Mouse (Mus musculus) mouse embryonic stem cell (cell line): ENCODE data around the gene Insm1.

Experiments used
- in situ Hi-C, 2 experiments: fragments of 300-500 bp; cut with MboI; formaldehyde crosslinking; loops; 1 replicate in 1 of 2; 3 replicates in 1 of 2; pipeline ENCODE4 v1.14.3; 2019 to 2020; ENCODE audit warnings: low sequenced_read_pairs in 2 of 2, low pct_unique_long_range_greater_than_20kb in 1 of 2, mixed read lengths in 1 of 2; ENCODE audit not compliant: unreplicated experiment in 1 of 2

The Insm1 gene

DNA sequence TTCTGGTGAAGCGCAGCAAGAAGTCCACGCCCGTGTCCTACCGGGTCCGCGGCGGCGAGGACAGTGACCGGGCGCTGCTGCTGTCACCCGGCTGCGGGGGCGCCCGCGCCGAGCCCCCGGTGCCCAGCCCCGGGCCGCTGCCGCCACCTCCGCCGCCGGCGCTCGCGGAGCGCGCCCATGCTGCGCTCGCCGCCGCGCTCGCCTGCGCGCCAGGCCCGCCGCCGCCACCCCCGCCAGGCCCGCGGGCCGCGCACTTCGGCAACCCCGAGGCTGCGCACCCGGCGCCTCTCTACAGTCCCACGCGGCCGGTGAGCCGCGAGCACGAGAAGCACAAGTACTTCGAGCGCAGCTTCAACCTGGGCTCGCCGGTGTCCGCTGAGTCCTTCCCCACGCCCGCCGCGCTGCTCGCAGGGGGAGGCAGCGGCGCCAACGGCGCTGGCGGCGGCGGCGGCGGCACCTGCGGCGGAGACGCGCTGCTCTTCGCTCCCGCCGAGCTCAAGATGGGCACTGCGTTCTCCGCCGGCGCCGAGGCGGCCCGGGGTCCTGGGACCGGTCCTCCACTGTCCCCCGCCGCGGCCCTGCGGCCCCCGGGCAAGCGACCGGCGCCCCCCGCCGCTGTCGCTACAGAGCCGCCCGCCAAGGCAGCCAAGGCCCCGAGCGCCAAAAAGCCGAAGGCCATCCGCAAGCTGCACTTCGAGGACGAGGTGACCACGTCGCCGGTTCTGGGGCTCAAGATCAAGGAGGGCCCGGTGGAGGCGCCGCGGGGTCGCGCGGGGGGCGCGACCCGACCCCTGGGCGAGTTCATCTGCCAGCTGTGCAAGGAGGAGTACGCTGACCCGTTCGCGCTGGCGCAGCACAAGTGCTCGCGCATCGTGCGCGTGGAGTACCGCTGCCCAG is 806 bp downstream of the Insm1 start:
- in situ Hi-C loops = loop anchor here in 1 of 2 experiments (25.0 kb wide), 2 partner anchors 260 to 965 kb away; partner anchors contain the start of gene Nkx2-2

DNA sequence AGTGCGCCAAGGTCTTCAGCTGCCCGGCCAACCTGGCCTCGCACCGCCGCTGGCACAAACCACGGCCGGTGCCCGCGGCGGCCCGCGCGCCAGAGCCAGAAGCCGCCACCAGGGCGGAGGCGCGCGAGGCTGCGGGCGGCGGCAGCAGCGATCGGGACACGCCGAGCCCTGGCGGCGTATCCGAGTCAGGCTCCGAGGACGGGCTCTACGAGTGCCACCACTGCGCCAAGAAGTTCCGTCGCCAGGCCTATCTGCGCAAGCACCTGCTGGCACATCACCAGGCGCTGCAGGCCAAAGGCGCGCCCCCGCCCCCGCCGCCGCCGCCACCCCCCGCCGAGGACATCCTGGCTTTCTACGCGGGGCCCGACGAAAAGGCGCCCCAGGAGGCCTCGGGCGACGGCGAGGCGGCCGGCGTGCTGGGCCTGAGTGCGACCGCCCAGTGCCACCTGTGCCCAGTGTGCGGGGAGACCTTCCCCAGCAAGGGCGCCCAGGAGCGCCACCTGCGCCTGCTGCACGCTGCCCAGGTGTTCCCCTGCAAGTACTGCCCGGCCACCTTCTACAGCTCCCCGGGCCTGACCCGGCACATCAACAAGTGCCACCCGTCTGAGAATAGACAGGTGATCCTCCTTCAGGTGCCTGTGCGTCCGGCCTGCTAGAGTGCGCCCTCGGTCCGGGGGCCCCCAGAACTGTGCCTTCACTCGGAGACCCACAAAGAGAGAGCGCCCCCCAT is 1.6 kb downstream of the Insm1 start:
- in situ Hi-C loops = loop anchor here in 1 of 2 experiments (25.0 kb wide), 2 partner anchors 261 to 964 kb away; partner anchors contain the start of gene Nkx2-2

DNA sequence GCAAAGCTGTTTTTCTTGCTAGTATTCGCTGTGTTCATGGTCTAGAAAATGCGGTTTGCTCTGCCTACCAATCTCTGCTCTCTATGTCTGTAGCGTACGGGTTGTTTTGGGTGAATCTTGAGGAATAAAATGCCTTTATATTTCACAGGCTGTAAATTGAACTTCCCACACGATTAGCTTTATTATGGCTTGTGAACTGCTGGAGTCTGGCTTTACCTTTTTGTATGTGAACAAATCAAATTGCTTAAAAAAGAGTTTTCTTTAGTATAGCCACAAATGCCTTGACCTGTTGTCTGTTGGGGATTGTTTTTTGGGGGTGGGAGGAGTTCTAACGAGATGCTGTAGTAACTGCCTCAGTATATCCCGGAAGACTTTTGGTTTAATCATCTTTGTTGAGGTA is 2.4 kb downstream of the Insm1 start:
- in situ Hi-C loops = loop anchor here in 1 of 2 experiments (25.0 kb wide), 2 partner anchors 262 to 963 kb away; partner anchors contain the start of gene Nkx2-2

DNA sequence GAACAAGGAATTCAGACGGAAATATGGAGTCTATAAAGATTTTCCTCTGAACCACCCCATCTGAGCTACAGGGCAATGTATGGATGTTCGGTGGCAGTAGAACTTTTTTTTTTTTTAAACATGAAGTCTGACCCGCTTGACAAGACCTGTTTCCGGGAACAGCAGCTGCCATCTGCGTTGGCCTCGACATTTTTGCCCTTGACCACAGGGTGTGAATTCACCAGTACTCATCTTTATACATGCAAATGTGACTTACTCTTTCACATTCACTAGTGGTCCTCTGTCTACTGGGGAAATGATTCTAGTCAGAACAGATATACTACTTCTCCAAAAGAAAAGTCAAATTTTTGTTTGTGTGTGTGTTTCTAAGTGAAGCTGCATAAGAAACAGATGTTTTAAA is 4.1 kb downstream of the Insm1 start:
- in situ Hi-C loops = no loop called here

DNA sequence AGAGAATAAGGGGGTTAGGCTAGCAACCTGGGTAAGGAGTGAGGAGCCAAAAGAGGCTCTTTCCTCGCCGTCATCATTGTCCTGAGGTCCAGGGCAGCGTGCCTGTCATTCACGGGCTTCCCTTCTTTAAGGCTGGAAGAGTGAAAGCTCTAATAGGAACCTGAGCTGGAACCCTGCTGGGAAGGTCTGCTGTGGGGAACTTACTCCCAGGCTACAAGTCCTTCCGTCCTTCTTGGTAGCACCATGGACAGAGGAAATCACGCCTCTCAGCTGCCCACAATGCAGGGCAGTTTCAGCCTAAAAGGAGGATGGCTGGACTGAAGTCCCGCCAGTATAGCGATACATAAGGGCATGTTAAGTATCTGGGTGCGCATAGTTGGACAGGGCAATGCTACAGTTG is 4.8 kb downstream of the Insm1 start:
- in situ Hi-C loops = no loop called here

DNA sequence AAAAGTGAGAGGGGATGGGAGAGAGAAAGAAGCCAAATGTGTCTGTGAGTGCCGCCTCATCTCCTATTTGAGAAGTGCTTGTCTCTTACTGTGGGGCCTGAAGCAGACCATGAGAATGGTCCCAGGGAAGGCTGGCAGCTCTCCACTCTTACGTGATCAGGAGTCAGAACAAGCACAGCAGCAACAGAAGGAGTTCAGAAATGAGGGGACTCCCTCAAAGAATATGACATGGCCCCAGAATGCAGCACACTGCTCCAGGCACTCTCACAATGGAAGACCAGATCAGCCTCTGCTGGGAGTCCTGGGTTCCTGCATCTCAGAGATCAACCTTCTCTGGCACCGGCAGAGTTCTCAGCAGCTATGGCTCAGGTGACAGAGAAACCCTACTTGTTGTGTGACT is 5.9 kb downstream of the Insm1 start:
- in situ Hi-C loops = no loop called here

DNA sequence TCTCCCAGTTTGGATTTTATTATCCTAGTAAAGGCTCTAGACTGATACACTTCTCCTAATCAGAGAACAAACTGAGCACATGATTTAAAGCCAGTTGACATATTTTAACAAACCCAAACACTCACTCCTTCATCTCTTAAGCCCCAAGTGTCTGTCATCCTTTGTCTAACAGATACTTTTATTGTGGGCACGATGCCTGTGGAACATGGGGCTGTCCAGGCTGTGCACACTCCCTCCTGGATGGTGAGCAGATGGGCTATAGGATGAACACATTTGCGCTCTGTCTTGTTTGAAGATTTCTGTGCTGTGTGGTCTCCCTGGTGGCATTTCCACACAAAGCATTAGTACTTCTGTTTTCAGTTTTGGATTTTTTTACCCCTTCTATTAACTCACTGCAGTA is 6.7 kb downstream of the Insm1 start:
- in situ Hi-C loops = no loop called here

DNA sequence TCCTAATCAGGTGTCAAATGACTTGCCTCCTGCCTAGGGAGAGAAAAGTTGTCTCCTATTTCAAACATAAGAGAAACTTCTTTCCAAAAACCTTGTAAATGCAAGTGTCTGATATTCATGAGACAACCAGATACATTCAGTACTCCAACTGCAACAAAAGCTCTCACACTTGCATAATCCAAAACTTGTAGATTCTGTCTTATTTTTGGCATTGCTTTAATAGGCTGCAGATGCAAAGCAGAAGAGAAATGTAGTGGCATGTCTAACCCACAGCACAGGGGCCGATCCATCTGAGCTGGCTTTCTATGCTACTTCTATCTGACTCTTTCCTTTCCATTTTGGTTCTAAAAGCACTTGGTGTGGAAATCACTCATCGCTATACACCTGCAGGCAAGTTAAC is 9.8 kb downstream of the Insm1 start:
- in situ Hi-C loops = no loop called here

DNA sequence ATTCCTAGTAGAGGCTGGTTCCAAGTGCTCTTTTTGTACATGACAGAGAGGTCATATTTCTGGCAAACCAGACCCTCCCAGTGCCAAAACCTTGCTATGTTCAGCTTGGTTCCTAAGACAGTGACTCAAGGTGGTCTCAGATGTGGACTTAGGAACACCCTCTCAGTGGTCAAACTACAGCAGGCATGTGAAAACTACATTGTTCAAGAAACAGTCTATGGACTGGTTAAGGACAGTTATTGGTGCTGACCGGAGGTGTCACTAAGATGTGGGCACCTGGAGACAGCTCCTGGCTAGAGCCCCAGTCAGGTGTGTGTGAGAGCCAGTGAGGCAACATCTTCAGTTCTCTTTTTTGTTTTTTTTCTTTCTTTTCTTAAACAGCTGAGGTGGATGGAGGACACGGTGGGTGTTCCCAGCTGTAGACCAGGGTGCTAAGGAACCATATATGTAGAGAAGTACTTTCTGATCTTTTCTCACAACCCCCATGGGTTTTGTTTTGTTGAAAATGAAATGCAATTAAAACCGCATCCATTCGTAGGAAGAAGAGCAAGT is 17.6 kb downstream of the Insm1 start:
- in situ Hi-C loops = no loop called here

DNA sequence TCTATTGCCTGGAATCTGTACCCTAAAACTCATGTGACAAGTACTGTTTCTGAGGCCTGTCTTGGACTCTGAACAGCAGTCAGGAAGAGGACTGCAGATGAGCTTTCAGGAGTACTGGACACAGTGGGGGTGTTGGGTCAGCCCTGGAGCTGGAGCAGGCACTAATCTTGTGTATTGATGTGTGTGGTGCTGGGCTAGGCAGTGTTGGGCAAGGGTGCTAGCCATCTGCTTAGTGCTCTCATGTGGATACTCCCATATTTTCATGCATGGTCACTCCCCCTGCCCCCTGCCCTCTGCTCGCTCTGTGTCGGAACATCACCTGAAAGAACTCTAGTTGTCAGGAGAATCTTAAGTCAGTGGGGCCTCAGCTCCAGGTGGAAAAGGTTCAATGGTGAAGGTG is 22.3 kb downstream of the Insm1 start:
- in situ Hi-C loops = no loop called here

DNA sequence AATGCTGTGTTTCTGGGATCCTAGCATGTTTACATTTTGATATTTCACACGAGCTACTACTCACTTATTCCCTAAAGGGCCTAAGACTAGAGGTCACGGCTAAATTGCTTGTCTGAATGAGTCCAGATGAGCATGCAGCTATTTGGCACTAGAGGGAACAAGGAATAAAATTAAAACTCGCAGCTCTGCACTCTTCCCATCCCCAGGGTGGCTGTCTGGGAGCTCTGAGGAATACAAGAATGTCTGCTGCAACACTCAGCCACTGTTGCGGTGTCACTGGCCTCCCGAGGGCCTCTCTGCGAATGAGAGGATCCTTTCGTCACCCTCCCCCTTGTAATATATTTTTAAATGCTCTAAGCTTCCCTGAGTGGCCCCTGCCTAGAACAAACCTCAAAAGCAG is 23.7 kb downstream of the Insm1 start:
- in situ Hi-C loops = no loop called here

DNA sequence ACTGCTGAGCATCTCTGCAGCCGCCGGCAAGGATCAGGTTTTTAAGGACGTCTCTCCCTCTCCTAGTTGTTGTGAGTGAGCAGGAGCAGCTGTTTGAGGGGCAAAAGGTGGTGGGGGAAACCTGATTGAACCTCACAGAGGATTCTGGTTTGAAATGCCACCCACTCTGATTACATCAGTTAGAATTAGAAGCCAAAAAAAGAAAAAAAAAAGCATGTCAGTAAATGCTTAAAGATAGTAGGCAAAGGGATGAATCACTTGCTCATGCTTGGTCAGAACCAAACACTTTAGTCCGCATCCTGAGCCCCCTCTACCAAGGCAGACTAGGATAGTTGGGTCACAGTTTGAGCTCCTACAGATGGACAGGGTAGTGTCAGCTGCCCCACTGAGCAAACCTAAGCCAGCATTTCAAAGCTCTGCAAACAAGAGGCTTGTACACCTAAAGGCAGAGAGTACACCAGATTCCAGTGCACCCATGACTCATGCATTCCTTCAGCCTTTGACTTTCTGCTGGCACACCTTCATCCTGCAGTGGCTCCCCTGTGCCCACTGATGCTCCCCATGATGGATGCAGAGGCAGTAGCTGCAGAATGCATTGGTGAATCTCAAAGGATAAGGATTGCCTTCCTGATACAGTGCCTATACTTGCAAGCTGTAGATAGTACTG is 24.8 kb downstream of the Insm1 start:
- in situ Hi-C loops = no loop called here

DNA sequence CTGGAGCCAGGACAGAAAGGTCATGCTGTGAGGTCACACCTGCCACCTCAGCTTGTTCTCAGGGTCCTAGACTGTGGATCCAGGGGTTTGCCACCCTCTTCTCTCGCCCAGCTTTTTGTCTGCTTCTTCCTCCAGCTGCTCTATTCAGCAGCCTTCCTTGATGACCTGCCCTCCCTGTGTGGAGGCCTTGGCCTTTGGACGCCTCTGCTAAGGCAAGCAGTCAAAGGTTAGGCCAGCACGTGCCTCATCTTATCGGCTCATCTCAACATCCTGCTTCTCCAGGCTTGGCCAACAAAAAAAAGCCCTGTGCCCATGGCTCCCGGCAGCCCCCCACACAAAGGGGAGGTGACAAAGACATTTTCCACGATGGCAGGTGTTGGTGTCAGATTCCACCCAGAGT is 25.9 kb downstream of the Insm1 start:
- in situ Hi-C loops = no loop called here

DNA sequence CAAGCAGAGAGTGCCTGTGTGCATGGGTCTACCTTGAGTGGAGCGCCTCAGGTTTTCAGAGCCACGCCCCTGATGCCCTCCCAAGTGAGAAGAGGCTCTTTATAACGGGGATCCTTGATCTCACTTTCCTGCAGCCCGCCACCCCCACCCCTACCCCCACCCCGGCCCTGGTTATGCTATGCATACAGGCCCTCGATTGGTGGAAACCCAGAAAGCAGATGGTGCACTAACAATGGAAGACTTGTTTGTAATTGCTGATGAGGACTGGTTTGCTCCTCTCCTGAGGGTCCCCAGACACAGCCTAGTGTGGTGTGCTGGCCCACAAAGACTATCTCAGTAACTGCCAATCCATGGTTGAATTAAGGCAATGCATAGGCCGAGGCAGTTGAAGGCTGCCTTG is 27.3 kb downstream of the Insm1 start:
- in situ Hi-C loops = no loop called here

DNA sequence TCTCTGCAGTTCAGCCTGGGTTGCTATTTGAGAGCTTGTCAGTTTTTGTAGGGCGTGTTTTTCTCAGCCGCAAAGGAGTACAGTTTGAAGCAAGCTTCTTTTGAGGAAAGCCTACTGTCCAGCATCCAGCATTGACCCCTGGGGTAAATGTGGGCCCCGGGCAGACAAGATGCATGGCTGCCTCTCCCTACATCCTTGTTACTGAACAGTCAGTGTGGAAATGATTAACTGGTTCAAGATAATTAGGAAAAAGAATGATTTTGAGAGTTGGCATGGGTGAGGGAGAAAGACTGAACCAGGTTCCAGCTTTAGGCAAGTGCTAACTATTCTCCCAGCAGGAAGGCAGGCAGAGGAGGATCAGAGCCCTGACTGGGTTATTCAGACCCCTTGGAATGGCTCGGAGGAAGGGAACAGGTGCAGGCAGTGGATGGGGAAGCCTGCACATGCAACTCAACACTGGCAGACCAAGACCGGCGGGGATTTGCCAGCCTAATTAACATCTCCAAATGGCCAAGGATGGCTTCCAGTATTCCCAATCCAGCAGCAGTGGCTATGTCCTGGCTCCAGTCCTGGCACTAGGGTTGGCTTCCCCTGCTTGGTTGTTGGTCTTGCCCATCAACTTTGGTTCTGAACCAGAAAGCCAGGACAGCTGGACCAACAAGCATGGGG is 28.6 kb downstream of the Insm1 start:
- in situ Hi-C loops = no loop called here

DNA sequence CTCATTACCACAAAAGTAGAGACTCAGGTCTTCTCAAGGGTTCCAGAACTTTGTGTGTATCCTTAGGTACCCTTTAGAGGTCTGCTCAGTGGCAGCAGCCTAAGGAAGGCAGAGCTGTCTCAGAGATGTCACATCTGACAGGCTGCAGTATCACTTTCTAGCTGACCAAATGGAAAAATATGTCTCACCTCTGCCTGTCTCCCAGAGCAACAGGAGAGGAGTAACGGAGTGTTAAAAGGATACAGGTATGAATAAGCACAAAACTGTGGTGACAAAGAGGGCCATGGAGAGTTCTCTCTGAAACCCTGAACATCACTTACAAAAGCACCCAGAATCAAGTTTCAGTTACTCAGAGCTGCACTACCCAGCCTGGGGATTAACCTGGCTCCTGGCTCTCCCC is 32.7 kb downstream of the Insm1 start:
- in situ Hi-C loops = no loop called here

DNA sequence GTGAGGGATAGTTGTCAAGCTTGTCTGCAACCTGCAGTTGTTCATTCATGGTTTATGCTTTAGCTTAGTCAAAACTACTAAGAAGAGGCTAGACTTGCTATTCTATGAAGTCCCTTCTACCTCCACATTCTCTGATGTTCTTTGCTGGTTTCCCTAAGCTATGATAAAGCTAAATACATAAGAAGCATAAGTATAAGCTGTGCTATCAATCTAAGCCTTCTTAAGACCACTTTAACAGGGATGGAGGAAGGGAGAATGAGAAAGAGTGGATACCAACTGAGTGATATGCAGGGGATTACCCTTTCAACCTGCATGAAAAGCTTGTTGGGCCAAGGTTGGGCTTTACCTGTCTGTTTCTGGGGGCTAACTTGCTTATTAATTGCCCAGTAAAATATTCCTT is 33.9 kb downstream of the Insm1 start:
- in situ Hi-C loops = no loop called here

DNA sequence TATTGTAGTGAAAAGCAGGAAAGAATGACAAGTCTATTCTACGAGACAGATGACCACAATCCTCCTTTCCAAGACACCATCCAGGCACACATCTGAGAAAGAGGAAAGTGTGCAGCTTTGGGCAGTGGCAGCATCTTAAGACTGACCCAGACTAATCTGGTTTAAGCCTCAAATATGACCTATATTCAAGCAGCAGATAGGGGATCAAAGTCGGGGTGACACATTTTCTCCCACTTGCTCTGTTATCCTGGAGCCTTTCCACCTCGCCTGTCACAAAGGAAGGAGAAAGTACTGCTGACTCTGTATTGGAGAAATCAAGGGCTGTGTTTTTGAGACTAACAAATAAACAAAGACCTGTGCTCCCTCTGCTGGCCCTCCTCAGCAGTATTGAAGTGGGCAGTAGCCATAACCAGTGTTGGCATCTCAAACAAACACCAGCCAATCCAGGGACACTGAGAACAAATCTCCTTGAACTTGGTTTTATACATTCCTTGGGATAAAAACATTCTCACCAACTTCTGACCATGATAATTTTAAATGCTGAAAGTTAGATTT is 34.7 kb downstream of the Insm1 start:
- in situ Hi-C loops = no loop called here
